Mouse (Mus musculus) heart, adult 11 months (tissue): Measurements from ENCODE around the gene Sirpa.
A peak's percentile ranks its signal among the peaks of the same experiment; 100 is the strongest.

Experiments used
- DNase-seq: peaks from one replicate; pipeline ENCODE4 v3.0.0; 2022

Sirpa gene

GRCm38 (mm10) chr2:129652616-129653015, 60.0 kb downstream of the Sirpa start:
- DNase-seq = peak; percentile 92

- no peak for DNase-seq
These were observed 61.0 kb downstream of the Sirpa start for GRCm38 (mm10) chr2:129653632-129654031.

DNA sequence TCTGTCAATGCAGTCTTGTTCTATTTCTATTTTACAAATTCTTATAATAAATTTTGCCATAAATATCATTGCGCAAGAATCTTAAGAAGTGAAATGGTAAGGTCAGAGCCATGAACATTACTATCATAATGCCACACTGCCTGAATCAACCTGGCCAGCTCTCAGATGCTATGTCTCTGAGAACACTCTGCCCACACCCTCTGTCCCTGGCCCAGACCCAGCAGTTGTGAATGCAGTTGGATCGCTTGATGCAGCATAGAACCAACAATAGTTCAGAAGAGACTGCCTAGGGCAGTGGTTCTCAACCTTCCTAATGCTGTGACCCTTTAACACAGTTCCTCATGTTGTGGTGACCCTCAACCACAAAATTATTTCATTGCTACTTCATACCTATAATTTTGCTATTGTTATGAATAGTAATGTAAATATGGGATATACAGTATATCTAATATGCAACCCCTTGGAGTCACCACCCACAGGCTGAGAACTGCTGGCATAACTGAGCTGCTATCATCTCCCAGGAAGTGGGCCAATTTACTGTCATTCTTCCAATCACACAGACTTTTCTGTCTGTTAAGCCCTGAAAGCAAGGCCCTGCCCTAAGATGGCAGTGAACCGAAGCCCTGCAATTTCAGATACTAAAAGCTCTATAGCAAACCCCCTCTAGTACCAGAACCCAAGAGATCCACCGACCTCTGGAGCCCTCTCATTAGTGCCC, 61.8 kb downstream of the Sirpa start:
- DNase-seq = no peak

DNA sequence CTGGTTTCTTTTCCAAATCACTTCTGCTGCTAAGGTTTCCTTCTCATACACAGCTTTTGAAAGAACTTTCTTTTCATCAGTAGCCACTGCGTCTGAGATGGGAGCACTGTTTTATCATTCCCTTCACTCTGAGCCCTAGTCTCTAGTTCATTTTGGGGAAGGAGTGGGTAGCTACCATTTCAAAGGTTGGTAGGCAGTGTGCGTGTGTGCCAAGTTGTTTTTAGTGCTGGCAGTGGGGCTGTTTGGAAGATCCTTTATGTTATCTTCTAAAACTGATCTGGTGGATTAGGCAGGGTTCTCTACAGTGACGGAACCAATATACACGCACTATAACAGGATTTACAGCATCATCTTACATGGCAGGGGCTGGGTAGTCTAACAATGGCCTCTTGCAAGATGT, 62.4 kb downstream of the Sirpa start:
- no peak for DNase-seq

- no peak for DNase-seq
These were observed 66.2 kb downstream of the Sirpa start for GRCm38 (mm10) chr2:129658796-129659195.

DNA sequence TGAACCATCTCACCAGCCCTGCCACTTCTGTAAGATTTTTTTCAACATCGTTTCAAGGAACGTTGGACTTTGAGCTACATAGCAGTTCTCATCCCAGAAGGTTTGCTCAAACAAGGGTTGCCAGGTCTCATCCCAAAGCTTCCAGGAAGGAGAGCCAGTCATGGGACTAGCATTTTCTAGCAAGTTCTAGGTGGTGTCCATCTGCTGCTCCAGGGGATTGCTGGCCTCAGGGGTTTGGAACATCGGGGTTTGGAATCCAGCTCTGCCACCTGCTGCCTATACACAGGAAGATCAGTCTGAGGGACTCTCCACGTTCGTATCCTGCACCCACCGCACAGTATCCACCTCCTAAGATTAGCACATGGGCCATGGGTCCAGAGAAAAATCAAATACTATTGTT, 67.4 kb downstream of the Sirpa start:
- no peak for DNase-seq

DNA sequence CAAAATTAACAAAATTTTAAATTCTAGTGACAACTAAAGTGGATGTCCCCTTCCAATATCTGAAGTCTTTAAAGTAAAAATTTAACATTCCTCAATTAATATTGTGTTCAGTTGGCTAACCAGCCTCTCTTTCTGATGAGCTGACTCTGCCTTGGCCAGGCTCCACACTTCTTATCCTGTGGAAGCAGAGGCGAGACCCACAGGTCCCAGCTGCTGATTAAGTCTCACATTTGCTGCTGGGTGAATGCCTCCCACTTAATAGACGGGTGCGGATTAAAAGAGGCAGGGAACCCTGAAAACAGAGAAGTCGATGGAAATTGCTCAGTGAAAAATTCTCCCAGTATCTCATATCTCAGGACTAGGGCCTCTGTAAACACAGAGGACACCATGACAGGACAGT, 69.8 kb downstream of the Sirpa start:
- DNase-seq = no peak

DNA sequence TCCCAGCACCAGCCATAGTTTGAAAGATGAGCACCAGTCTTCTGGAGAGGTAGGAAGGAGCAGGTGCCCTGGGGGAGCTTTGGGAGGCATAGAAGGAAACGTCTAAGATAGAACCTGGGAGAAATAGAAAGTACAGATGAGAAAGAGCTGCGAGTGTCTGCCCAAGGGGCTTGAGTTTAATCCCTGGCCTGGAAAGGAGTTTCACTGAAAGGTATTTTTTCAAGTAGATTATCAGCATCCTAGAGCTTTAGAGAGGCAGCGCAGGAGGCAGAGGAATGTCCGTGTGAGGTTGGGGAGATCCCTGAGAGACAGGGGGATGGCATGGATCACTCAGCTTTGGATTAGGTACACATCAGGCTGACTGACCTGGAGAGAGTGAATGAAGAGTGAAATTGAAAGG, 79.3 kb downstream of the Sirpa start:
- DNase-seq = peak; percentile 78

GRCm38 (mm10) chr2:129674935-129675634, 82.5 kb downstream of the Sirpa start:
- peak; percentile 92 for DNase-seq

GRCm38 (mm10) chr2:129677664-129678063, 85.0 kb downstream of the Sirpa start:
- peak; percentile 34 for DNase-seq

- DNase-seq = peak; percentile 57
These were observed 86.4 kb downstream of the Sirpa start for GRCm38 (mm10) chr2:129679066-129679465.

DNA sequence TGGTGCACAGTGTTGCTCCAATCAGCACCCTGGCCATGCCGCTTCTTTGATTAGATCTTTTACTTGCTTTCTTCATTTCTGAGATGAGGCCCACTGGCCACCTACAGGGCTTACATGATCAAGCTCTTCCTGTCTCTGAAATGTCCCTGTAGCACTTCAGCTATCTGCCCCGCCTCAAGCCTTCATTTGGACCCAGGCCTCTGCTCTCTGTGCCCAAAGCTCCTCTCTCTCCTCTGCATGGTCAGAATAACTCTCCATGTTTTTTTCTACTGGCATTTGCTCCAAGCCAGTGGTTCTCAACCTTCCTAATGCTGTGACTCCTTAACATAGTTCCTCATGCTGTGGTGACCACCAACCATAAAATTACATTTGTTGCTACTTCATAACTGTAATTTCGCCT, 87.6 kb downstream of the Sirpa start:
- peak; percentile 64 for DNase-seq
